ENCODE assay signal across 18 mouse cellular contexts in genomic region chr16:30746211-30746610, GRCm38 (mm10).
DNase-seq lines count a peak whose midpoint lies in the region; ATAC-seq and TF ChIP-seq lines count a peak whose summit lies in the region.
"Had no signal": no experiment of that assay in that cellular context is flagged by ENCODE, and none has a peak within 500 bp of the region (broad histone marks: within the 10 kb centered on the region; RNA-seq: fewer than 3 reads in every experiment).

No protein-coding gene starts in this region.

- H3K4me3 ChIP-seq in hindbrain, postnatal 0 days (ENCODE audit: low read length): no peak overlapping the region
- no peak overlapping the region for H3K4me3 ChIP-seq in hindbrain, embryonic 11.5 days (ENCODE audit: low read depth, low read length)
- H3K4me3 ChIP-seq in limb, embryonic 10.5 days: no peak overlapping the region
- H3K4me3 ChIP-seq: erythroblast, embryonic 14.5 days; forebrain, embryonic 15.5 days; layer of hippocampus, adult 2 months; midbrain, embryonic 15.5 days; myocyte; stomach, embryonic 15.5 days had no signal

- peak overlapping the region; percentile 71; the same call in 1 of the 2 replicates for H3K27ac ChIP-seq in hindbrain, postnatal 0 days
- no peak overlapping the region for H3K27ac ChIP-seq in hindbrain, embryonic 11.5 days (ENCODE audit: low read depth, low read length)
- peak overlapping the region; percentile 80; the same call in 1 of the 2 replicates for H3K27ac ChIP-seq in limb, embryonic 10.5 days
- H3K27ac ChIP-seq: forebrain, embryonic 15.5 days; midbrain, embryonic 15.5 days; stomach, embryonic 15.5 days had no signal

- no peak for TF ChIP-seq CTCF in hindbrain, postnatal 0 days (IDR thresholded peaks at IDR 0.05; ENCODE audit: low read depth)

- no peaks in the 10 kb centered on the region for H3K27me3 ChIP-seq in hindbrain, postnatal 0 days (ENCODE audit: insufficient read depth, low read length)
- no peaks in the 10 kb centered on the region for H3K27me3 ChIP-seq in hindbrain, embryonic 11.5 days (ENCODE audit: control insufficient read depth, insufficient read depth, low read length)
- peaks cover 25% of the 10 kb centered on the region for H3K27me3 ChIP-seq in limb, embryonic 10.5 days (ENCODE audit: low read depth, poor library complexity, severe bottlenecking)
- H3K27me3 ChIP-seq: forebrain, embryonic 15.5 days; midbrain, embryonic 15.5 days; Patski; stomach, embryonic 15.5 days had no signal

- peaks cover 14% of the 10 kb centered on the region for H3K4me1 ChIP-seq in hindbrain, postnatal 0 days (ENCODE audit: insufficient read depth, low read length)
- H3K4me1 ChIP-seq in hindbrain, embryonic 11.5 days (replicated peaks; ENCODE audit: control insufficient read depth, insufficient read depth, low read length): peaks cover 7% of the 10 kb centered on the region; the same call in 1 of the 2 replicates
- H3K4me1 ChIP-seq in limb, embryonic 10.5 days: peaks cover 73% of the 10 kb centered on the region

- H3K36me3 ChIP-seq in hindbrain, postnatal 0 days (ENCODE audit: insufficient read depth, low read length): no peaks in the 10 kb centered on the region
- H3K36me3 ChIP-seq in hindbrain, embryonic 11.5 days (ENCODE audit: control insufficient read depth, insufficient read depth, low read length): no peaks in the 10 kb centered on the region
- H3K36me3 ChIP-seq in limb, embryonic 10.5 days: no peaks in the 10 kb centered on the region
- H3K36me3 ChIP-seq: forebrain, embryonic 15.5 days; midbrain, embryonic 15.5 days; stomach, embryonic 15.5 days had no signal

- 41% methylated on average over 8 of the region's 8 CpGs for WGBS in hindbrain, postnatal 0 days
- WGBS in hindbrain, embryonic 11.5 days: 64% methylated on average over 8 of the region's 8 CpGs
- WGBS in limb, embryonic 10.5 days: 38% methylated on average over 8 of the region's 8 CpGs

- peak; percentile 25 for DNase-seq in adrenal gland, postnatal 10 days
- DNase-seq in adrenal gland, postnatal 4 days (ENCODE audit: low spot score in 2 of 2): no peak
- DNase-seq in hindbrain, postnatal 0 days (ENCODE audit: low spot score): no peak
- no peak for DNase-seq in hindbrain, embryonic 11.5 days (ENCODE audit: low spot score)
- peak; percentile 38 for DNase-seq in kidney, postnatal 14 days
- DNase-seq in kidney, adult 18-20 months: no peak
- no peak for DNase-seq in limb, embryonic 10.5 days (ENCODE audit: low spot score)
- DNase-seq in urinary bladder, adult 2 months (ENCODE audit: low spot score): no peak

- no peak overlapping the region for H3K4me2 ChIP-seq in hindbrain, postnatal 0 days (ENCODE audit: low read depth, low read length)
- no peak overlapping the region for H3K4me2 ChIP-seq in hindbrain, embryonic 11.5 days (replicated peaks; ENCODE audit: low read depth, low read length)
- H3K4me2 ChIP-seq: forebrain, embryonic 15.5 days; heart, embryonic 11.5 days; liver, embryonic 11.5 days; midbrain, embryonic 15.5 days; stomach, embryonic 15.5 days had no signal

- no peak overlapping the region for H3K9ac ChIP-seq in hindbrain, postnatal 0 days (replicated peaks; ENCODE audit: low read length)
- H3K9ac ChIP-seq in hindbrain, embryonic 11.5 days (ENCODE audit: low read depth, low read length): no peak overlapping the region
- H3K9ac ChIP-seq: forebrain, embryonic 15.5 days; midbrain, embryonic 15.5 days; stomach, embryonic 15.5 days had no signal

- no peaks in the 10 kb centered on the region for H3K9me3 ChIP-seq in hindbrain, postnatal 0 days (ENCODE audit: low read length)
- no peaks in the 10 kb centered on the region for H3K9me3 ChIP-seq in hindbrain, embryonic 11.5 days (ENCODE audit: control insufficient read depth, low read length)
- H3K9me3 ChIP-seq in limb, embryonic 10.5 days (replicated peaks): no peaks in the 10 kb centered on the region
- H3K9me3 ChIP-seq: forebrain, embryonic 15.5 days; midbrain, embryonic 15.5 days; stomach, embryonic 15.5 days had no signal

- no peak for ATAC-seq in hindbrain, postnatal 0 days
- ATAC-seq in hindbrain, embryonic 11.5 days (ENCODE audit: low FRiP score): no peak
- ATAC-seq: CD4-positive, CD25-positive, alpha-beta regulatory T cell, adult 4 months; forebrain, embryonic 15.5 days; midbrain, embryonic 15.5 days had no signal

Comparison
In these comparisons a context has a peak if more than half of its experiments do, and no peak if none do; other contexts are left out.
1. DNase-seq: peak in adrenal gland, postnatal 10 days (single experiment) and kidney, postnatal 14 days (single experiment); none in adrenal gland, postnatal 4 days (0 of 2), hindbrain, postnatal 0 days (single experiment), hindbrain, embryonic 11.5 days (single experiment), kidney, adult 18-20 months (single experiment), limb, embryonic 10.5 days (single experiment) and urinary bladder, adult 2 months (single experiment).